Mouse (Mus musculus): ENCODE measurements at regions not wholly inside any gene's neighbourhood (a gene's known extent, or its start where the extent isn't known, plus 50 kb on each side); places are given as distances from the start of the nearest gene placed in this dataset.

DNA sequence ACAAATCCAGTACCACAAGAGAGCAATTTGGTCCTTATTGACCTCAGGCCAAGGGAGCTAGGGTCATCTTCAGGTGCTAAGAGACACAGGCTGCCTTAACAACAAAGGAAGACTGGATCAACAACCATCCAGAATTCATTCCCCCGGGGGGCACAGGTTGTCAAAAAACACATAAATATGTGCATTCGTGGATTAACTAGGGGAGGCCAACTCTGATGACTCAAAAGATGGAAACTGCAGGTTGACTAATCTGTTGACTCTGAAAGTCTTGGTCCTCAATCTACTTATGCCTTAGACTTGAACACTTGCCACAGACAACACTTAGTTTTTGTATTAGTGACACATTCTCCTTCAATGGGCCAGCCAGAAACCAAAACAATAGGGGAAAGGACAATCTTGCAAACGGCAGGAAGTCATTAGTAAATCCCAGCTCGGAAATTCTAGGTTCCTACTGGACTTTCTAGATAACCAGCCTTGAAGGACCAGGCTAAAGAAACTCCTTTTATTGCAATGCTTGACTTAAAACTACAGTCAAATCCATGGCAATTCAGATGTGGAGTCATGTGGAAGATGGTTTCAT, 353.5 kb upstream of the Gm10295 start:
- peak overlapping the region; percentile 33; the same call in 1 of the 2 replicates for H3K4me3 ChIP-seq (ENCODE audit: insufficient read depth, low read length)
- H3K4me1 ChIP-seq (ENCODE audit: control insufficient read depth, insufficient read depth, low read length) = no peaks in the 10 kb centered on the region
- H3K27ac ChIP-seq (ENCODE audit: insufficient read depth, low read length) = no peak overlapping the region
- TF ChIP-seq POLR2A (IDR thresholded peaks at IDR 0.05; ENCODE audit: extremely low read depth, insufficient read depth, low read length) = no peak
- TF ChIP-seq CTCF (IDR thresholded peaks at IDR 0.05; ENCODE audit: extremely low read depth, insufficient read depth, low read length) = no peak
